Mouse (Mus musculus): ENCODE data around the gene Fen1. TPM values are rescaled to one million over a fixed set of nuclear protein-coding genes. Genes with fewer than 3 reads are reported as not detected.
"Not testable (repeated sequence)": the region's sequence is repeated elsewhere in the genome, so short reads cannot be mapped to it uniquely, and the experiment has no call there.

Gene Fen1
- total RNA-seq, 1 experiment from 2014 or later, result 118 TPM

DNA sequence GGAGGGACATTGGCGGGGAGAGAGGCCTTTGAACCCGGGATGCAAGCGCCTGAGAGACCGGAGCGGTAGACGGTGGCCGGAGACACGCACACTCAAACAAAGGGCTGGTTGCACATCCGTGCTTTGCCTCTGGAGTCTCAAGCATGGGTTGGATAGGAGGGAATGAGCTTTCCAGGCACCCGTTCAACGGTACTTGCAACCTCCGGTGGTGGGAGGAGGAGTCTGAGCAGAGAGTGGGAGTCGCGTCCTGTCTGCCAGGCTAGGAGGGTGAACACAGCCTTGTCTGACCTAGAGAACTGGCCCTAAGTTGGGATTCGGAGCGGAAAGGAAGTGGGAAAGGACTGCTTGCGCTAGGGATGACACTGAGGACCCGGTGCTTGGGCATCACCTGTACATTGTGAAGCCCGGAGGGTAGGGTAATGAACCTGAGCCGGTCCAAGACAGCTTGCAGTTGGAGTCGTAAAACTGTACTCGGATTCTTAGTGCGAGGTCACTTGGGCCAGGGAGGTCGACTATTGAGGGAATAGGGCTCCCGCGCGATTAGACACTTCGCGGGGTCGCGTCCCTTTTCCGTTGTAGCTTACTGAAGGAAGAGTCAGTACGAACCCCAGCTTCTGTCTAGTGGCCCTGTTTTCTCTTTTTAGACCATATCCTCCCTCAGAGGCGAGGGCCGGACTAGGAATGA, 20.5 kb downstream of the Fen1 start:
- peak; percentile 48 for ATAC-seq (replicated peaks; ENCODE audit: low read depth, poor library complexity, severe bottlenecking)

DNA sequence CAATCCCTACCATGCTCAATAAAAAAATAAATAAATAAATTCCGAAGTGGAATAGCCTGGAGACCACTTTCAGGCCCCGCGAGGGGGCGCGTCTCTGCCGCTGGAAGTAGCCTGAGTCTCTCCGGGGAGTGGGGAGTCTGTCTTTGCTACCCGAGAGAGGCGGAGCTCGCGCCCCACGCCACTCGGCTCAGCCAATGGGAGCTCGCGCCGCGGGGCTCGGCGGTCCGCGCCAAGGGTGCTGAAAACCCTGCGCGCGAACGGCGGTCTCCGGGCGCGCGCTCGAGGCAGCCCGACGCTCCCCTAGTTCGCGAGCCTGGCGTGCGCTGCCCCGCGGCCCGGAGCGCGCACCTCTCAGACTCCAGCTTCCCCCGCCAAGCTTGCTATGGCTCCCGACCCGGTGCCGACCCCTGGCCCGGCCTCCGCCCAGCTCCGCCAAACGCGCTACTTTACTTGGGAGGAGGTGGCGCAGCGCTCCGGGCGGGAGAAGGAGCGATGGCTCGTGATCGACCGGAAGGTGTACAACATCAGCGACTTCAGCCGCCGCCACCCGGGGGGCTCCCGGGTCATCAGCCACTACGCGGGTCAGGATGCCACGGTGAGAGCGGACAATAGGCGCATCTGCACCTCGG, 21.2 kb downstream of the Fen1 start, which contains the start of gene Fads1:
Fads1 (plus strand) TSS at position 219 of the 629 bp plus-strand sequence.
- ATAC-seq (replicated peaks; ENCODE audit: low read depth, poor library complexity, severe bottlenecking), result peak; percentile 91

DNA sequence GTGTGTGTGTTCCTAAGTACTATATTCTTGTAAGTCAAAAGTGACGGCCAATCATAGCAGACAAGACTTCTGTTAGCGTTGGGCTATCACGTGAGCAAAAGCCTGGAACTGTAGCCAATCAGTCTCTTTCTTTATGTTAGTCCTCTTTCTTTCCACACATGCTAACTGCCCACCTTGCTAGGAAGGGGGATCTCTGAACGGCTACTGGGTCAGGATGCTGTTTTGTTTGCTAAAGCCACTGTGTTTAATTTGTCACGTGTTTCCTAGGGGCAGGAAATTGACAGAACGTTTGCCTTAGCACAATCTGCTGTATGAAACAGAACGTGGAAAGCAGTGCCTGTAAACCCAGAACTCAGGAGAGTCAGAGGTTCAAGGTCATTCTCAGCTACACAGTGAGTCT, 21.8 kb downstream of the Fen1 start:
- no peak; the same call in 1 of the 2 replicates for ATAC-seq (replicated peaks; ENCODE audit: low read depth, poor library complexity, severe bottlenecking)

DNA sequence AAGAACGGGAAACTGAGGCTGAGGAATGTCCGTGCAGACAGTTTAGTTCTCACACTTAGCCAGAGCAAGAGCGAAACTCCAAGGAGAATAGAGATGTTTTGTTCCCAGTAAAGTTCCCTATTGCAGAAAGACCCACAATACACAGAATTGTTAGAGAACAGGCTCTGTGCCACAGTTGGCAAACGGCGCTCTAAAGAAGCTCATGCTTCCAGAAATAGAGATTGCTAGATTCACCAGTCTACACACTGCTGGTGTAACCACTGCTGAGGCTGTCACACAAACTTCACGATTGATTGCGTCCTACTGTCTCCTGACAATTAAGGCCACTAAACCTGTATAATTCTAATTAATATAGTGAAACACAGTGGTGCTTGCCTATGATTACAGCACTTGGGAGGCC, 22.7 kb downstream of the Fen1 start:
- ATAC-seq (replicated peaks; ENCODE audit: low read depth, poor library complexity, severe bottlenecking), result no peak

DNA sequence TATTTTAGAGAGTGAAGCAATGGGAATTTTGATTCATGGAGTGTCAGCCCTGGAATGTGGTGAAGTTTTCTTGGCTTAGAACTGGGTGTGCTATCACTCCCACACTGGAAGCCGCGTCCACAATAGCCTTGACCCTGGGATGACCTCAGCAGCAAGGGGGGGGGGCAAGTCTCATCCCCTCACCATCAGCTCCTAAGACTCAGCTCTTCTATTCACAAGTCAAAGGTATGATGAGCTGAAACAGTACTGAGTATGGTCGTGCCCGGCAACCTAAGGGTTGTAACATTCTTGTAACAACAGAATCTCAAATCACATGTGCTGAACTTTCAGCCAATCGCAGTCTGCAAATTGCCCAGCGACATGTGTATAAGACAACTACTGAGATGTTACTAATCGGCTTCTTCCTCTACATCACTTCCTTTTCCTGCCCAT, 27.0 kb downstream of the Fen1 start:
- ATAC-seq (replicated peaks; ENCODE audit: low read depth, poor library complexity, severe bottlenecking), result 0 out of 2 replicates have a peak, but pooled peaks have one; percentile 12

DNA sequence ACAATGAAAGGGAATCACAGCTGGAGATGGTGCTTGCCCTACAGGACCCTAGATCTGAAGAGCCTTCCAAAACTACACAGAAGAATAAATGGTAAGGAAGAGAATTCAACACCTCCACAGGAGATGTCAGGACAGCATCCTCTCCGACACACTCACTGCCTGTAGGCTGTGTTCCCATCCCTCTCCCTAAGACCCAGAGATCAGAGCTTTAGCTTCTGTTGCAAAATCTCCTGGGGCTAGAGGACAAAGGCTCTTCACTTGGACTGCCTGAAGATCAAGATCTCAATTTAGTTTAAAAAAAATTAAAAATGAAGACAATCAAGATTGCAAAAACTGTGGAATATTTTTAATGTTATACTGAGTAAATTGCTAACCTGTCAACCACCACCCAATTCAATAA, 27.5 kb downstream of the Fen1 start:
- no peak for ATAC-seq (replicated peaks; ENCODE audit: low read depth, poor library complexity, severe bottlenecking)

DNA sequence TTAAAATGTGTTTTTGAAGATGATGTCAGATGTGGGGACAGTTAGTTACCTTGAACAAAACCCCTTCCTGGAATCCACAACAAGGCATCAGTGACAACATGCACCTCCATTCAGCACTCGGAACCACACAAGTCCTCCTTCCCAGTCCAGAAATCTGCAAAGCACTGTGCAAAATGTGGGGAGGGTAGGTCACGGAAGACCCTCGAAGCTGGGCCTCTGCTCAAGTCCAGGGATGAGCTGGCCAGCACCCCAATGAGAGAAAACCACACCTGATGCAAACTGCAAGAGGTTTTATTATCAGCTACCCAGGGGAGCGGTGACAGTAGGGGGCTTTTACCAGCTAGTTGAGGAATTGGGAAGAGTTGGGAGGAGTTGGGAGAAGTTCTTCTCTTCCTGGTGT, 29.0 kb downstream of the Fen1 start:
- no peak for ATAC-seq (replicated peaks; ENCODE audit: low read depth, poor library complexity, severe bottlenecking)

DNA sequence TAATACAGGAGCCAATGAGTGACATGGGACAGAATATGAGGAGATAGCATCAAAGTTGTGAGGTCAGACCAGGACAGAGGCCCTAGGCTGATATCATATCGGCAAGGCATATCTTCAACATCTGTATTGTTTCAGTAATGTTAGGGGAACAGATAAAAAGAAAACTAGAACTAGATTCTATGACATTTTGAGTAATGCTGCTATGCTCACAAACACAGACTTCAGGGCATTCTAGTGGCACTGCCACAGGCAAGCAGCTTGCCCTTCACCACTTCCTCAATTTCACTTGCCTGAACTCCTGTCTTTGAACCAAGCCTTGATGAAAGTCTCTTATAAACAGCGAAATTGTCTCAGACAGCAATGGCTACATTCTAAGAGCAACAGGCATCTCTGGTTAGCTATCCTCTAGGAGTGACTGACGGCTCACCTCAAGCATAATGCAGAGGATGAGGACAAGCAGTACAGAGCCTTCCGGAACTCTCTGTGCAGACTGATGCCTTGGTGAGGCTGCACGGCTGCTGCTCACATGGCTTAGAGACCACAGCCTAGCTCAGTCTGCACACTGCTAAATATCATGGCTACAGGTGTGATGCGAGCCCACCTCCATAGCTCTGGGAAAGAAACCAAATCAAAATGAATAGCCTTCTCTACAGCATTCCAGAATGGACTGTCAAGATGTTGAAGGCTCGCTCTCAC, 30.0 kb downstream of the Fen1 start:
- peak; percentile 71 for ATAC-seq (replicated peaks; ENCODE audit: low read depth, poor library complexity, severe bottlenecking)

DNA sequence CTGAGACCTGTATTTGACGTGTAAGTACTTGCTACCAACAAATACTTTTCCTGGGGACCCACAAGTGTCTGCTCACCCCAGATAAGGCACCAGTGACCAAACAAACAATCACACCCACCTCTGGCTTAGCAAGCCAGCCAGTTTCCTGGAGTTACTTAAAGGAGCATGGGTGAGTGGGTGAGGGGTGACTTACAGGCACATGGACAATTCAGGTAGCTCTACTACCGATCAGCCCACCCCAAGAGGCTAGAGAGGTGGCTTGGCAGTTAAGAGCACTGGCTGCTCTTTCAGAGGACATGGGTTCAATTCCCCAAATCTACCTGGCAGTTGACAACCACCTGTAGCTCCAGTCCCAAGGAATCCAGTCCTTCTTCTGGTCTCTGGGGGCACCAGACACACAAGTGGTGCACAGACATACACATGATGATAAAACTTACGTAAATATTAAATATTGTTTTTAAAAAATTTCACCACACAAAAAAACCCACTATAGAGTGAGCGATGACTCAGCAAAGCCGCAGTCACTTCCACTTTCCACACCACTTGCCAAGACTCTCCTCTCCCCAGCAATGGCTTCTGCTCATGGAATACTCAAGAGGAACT, 30.8 kb downstream of the Fen1 start:
- peak; percentile 64 for ATAC-seq (replicated peaks; ENCODE audit: low read depth, poor library complexity, severe bottlenecking)

DNA sequence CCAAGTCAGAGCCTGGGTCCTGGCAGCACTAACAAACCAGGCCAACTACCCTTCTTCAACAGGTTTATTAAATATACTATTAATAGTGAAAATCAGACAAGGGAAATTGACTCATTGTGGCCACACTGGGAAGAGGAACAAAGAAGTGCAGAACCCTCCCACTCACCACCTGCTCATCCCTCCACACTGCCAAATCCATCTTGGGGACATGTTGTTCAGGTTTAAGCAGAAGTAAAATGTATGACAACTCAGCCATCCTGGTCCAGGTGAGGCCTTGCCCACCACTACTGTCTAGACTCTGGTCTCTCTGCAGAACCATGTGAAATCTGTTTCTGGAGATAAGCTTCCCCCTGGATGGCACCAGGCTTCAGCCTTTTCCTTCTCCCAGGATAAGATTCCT, 32.1 kb downstream of the Fen1 start:
- peak; percentile 15; the same call in 1 of the 2 replicates for ATAC-seq (replicated peaks; ENCODE audit: low read depth, poor library complexity, severe bottlenecking)

DNA sequence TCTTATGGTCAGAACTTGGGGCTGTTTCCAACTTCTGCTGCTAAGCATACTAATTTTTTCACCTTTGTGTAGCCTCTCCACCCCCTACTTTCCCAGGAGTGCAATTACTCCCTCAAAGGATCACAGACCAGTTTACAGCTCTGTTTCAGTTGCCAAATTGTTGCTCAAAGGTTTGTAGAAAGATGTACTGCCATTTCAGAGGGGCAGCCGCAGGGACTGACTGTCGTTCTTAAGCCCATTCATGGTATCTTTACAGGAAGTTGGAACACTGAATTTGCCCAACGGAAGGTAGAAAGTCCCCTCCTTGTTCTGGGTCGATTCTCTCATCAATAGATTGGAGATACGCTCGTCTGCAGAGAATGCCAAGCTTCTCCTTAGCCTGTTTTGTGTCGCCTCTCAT, 32.6 kb downstream of the Fen1 start:
- no peak for ATAC-seq (replicated peaks; ENCODE audit: low read depth, poor library complexity, severe bottlenecking)

DNA sequence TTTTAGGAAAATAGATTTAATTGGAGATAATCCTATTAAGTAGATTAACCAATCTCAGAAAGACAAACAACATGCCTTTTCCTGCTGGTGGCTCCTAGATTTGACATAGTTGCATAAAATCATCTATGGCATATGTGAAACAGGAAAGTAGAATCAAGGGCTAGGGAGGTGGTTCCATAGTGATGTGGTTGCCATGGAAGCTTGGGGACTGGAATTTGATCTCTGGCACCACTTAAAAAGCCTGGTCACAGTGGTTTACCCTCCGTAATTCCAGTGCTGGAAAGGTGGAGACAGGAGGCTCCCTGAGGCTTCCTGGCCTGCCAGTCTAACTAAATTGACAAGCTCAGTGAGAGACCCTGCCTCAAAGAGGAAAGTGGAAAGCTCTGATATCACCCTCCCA, 33.5 kb downstream of the Fen1 start:
- no peak for ATAC-seq (replicated peaks; ENCODE audit: low read depth, poor library complexity, severe bottlenecking)

DNA sequence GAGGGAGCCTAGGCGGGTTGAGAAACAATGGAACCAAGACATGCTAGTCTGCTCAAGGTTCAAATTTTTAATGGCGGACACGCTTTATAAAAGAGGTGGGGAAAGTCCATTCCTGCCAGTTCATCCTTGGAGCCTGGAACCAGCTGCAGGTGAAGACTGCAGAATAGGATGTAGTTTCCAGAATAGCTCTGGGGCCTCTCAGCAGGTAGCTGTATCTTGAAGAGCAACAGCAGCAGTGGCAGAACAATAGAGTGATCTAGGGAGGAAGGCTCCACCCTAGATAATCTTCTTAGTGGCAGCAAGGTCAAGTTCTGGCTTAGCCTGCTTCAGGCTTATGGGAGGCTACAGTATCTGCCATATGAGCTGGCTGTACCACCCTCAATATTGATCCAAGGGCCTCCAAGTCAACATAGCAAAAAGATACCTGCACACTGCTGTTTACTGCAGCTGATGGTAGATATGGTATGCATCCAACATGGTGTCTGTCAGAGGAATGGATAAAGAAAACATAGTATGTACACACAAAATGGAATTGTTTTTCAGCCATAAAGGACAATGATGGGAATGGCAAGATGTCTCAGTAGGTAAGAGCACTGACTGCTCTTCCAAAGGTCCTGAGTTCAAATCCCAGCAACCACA, 34.2 kb downstream of the Fen1 start:
- not testable (repeated sequence) for ATAC-seq (replicated peaks; ENCODE audit: low read depth, poor library complexity, severe bottlenecking)

DNA sequence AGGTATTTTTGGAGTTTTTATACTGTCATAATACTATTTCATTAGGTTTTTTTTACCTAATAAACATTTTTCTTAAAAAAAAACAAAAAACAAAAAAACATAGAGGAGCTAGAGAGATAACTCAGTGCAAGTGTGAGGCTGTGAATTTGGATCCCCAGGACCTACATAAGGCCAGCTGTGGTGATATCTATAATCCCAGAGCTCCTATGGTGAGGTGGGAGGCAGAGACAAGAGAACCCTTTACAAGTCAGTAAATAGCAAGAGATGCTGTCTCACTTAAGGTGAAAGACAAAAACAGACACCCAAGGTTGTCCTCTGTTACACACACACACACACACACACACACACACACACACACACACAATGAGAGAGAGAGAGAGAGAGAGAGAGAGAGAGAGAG, 34.8 kb downstream of the Fen1 start:
- ATAC-seq (replicated peaks; ENCODE audit: low read depth, poor library complexity, severe bottlenecking), result no peak

DNA sequence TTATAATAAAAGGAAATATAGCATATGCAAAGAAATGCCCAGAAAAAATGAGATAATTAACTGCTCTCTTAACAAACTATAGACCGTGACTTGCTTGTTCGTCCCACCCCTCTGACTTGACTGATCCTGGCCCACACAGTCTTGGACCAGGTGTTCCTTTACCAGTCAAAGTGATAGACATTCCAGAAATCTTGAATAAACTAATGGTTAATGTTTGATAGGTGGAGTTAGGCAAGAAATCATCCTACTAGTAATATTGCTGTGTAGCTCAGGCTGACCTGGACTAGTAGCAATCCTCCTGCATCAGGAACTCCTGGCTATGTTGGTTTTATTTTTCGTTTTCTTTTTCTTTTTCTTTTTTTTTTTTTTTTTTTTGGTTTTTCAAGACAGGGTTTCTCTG, 35.5 kb downstream of the Fen1 start:
- ATAC-seq (replicated peaks; ENCODE audit: low read depth, poor library complexity, severe bottlenecking), result no peak

DNA sequence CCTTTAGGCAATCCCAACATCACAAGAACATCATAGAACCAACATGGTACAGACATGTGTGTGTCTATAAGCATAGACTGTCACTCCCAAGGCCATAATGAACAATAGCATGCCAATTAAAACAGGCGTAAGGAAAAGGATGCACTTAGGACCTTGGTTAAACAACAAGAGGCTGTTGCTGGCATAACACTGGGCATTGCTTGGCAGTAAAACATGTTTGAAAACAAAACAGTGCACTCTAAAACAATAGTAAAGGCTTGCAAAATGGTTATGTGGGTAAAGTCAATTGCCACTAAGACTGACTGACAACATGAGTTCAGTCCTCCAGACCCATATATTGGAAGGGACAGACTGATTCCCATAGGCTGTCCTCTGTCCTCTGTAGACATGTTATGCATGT, 36.0 kb downstream of the Fen1 start:
- no peak for ATAC-seq (replicated peaks; ENCODE audit: low read depth, poor library complexity, severe bottlenecking)

DNA sequence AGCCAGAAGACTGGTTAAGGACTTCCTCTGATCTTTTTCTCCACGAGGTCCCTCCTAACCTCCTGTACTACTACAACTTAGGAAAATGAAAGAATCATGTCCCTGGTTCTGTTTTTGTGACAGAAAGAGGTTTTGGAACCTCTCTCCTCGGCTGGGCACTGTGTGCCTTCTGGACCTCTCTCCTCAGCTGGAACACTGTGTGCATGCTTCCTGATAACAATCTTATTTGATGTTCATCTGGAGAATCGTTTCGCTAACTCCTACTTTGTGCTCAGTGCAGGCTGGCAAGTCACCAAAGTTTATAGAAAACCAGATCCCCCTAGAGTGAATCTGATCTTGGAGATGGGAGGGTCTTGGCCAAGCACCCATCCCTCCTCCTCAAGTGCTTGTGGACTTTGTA, 36.9 kb downstream of the Fen1 start:
- no peak for ATAC-seq (replicated peaks; ENCODE audit: low read depth, poor library complexity, severe bottlenecking)

DNA sequence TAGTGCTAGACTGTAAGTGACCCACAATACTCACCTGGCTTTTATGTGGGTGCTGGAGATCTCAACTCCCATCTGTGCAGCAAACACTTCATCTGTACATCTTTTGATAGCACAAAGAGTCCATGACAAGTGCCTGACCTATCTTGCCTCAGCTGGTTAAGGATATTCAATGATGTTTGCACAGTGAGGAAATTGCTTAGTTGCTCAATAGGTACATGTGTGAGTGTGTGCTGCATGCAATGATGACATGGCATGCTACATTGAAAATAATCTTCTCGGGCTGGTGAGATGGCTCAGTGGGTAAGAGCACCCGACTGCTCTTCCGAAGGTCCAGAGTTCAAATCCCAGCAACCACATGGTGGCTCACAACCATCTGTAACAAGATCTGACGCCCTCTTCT, 38.0 kb downstream of the Fen1 start:
- ATAC-seq (replicated peaks; ENCODE audit: low read depth, poor library complexity, severe bottlenecking), result not testable (repeated sequence)

DNA sequence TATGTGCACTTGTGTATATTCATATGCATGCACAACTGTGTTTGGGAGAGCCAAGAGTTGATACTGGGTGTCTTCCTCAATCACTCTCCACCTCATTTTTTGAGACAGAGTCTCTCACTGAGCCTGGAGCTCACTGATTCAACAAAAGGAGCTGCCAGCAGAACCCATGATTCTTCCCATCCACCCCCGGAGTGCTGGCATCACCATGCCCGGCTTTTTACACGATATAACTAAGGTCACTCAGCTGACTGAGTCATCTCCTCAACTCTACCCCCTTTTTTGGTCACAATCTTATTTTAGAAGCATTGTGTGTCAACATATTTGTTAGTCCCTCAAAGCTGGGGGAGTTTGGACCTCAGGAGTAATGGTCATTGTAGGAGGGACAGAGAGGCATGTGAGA, 40.1 kb downstream of the Fen1 start:
- no peak for ATAC-seq (replicated peaks; ENCODE audit: low read depth, poor library complexity, severe bottlenecking)

DNA sequence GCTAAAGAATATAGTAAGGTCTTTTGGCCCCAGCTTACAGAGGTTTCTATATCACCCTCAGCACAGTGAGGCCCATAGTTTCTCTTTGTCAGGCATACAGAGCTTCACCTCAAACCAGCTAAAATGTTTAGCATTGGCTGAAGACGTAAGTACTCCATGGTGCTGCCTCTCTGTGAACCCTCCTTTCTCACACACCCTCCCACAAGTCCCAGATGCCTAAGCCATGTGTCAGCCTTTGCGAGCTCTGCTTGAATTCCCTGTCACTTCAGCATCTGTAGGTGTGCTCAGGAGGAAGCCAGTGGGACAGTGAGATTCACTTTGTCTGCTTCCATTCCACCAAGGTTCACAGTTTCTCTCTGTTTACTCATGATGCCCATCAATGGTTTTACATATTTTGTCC, 46.2 kb downstream of the Fen1 start:
- ATAC-seq (replicated peaks; ENCODE audit: low read depth, poor library complexity, severe bottlenecking), result no peak

Data from common myeloid progenitor, adult 5-6 weeks (primary cell).